Mouse (Mus musculus) forebrain, embryonic 13.5 days (tissue): ENCODE measurements around the gene Ssbp4. TPM values are rescaled to one million over a fixed set of nuclear protein-coding genes. Genes with fewer than 3 reads are reported as not detected.

Source experiments
- ATAC-seq: fragments of 200-750 bp; cut with Nextera tagmentation; 2 replicates; pipeline ENCODE4 v1.8.0; 2017
- H3K27ac ChIP-seq: fragments of 300-500 bp; sonication (generic); 2 replicates; pipeline ENCODE4 v1.5.1; 2015; ENCODE audit warnings: inconsistent platforms, mild to moderate bottlenecking, moderate library complexity
- H3K27me3 ChIP-seq: fragments of 300-500 bp; sonication (generic); 2 replicates; pipeline ENCODE4 v1.6.1; 2015; ENCODE audit warnings: mild to moderate bottlenecking, inconsistent platforms
- H3K36me3 ChIP-seq: fragments of 300-500 bp; sonication (generic); 2 replicates; pipeline ENCODE4 v1.6.1; 2015; ENCODE audit warnings: mild to moderate bottlenecking, inconsistent platforms; ENCODE audit not compliant: poor library complexity, severe bottlenecking
- H3K4me1 ChIP-seq: fragments of 300-500 bp; sonication (generic); 2 replicates; pipeline ENCODE4 v1.6.1; 2015; ENCODE audit warnings: inconsistent platforms
- H3K4me2 ChIP-seq: fragments of 300-500 bp; sonication (generic); 2 replicates; pipeline ENCODE4 v1.6.1; 2015; ENCODE audit warnings: inconsistent platforms, mild to moderate bottlenecking, moderate library complexity
- H3K4me3 ChIP-seq: fragments of 300-500 bp; sonication (generic); 2 replicates; pipeline ENCODE4 v1.5.1; 2015; ENCODE audit warnings: mild to moderate bottlenecking, inconsistent platforms
- H3K9ac ChIP-seq: fragments of 300-500 bp; sonication (generic); 2 replicates; pipeline ENCODE4 v1.6.1; 2015; ENCODE audit warnings: mild to moderate bottlenecking, inconsistent platforms
- H3K9me3 ChIP-seq: fragments of 300-500 bp; sonication (generic); replicated peaks from 2 replicates; pipeline ENCODE4 v1.6.1; 2016; ENCODE audit warnings: inconsistent platforms
- WGBS: fragments of 180-500 bp; shearing (Covaris S2); methylation state at CpG from one replicate; pipeline ENCODE4 v1.1.7; 2015; 5-methylcytosine and 5-hydroxymethylcytosine counted together
- polyA plus RNA-seq: library from polyadenylated mRNA; unstranded; fragments of >200 nt; fragmentation: Nextera tagmentation; extraction: Ambion mirVana; gene quantifications from 2 replicates; pipeline ENCODE4 v1.2.1, GENCODE M21; 2015

Gene Ssbp4
- polyA plus RNA-seq, result 81.9 and 101 TPM in 2 replicates

DNA sequence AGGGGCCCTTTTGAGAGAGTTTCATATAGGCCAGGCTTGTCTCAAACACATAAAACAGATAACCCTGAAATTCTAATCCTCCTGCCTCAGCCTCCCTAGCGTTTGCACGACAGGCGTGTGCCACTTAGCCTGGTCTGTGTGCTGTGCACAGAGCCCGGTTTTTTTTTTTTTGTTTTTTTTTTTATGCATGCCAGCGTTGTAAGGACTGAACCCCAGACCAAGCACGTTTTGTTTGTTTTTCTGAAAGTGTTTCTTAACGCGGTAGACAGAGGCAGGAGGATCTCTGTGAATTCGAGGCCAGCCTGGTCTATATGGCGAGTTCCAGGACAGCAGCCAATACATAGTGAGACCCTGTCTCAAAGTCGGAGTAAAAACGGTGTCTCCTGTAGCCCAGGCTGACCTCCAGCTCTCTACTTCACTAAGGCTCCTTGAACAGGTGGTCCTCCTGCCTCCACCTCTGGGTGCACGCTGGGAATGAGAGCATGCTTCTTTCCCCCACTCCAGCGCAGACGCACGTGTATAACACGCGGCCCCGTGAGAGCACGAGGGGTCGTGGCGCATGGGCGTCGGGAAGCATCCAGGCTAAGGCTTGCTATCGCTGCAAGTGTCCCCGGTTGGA is at the start of gene Ssbp4:
TSS of gene Ssbp4 (minus strand) at position 124 of the 619 bp plus-strand sequence.
- peak within 1 kb of the TSS; percentile 94 for H3K9ac ChIP-seq
- WGBS, result 7% methylated on average over 26 of the region's 26 CpGs
- ATAC-seq, result peak; percentile 1; the same call in 1 of the 2 replicates
- H3K9me3 ChIP-seq, result no peaks in the 10 kb centered on the region
- peaks cover 68% of the 10 kb centered on the region for H3K4me1 ChIP-seq
- H3K36me3 ChIP-seq, result no peaks in the 10 kb centered on the region
- peak within 1 kb of the TSS; percentile 84 for H3K4me3 ChIP-seq
- H3K27ac ChIP-seq, result peak within 1 kb of the TSS; percentile 73
- H3K27me3 ChIP-seq, result peaks cover 9% of the 10 kb centered on the region; the same call in 1 of the 2 replicates
- H3K4me2 ChIP-seq, result peak within 1 kb of the TSS; percentile 88

GRCm38 (mm10) chr8:70657739-70658138 is 49.1 kb upstream of the Ssbp4 start:
- H3K4me3 ChIP-seq, result peak overlapping the region; percentile 76
- H3K4me1 ChIP-seq, result peaks cover 53% of the 10 kb centered on the region
- 82% methylated on average over 2 of the region's 2 CpGs for WGBS

DNA sequence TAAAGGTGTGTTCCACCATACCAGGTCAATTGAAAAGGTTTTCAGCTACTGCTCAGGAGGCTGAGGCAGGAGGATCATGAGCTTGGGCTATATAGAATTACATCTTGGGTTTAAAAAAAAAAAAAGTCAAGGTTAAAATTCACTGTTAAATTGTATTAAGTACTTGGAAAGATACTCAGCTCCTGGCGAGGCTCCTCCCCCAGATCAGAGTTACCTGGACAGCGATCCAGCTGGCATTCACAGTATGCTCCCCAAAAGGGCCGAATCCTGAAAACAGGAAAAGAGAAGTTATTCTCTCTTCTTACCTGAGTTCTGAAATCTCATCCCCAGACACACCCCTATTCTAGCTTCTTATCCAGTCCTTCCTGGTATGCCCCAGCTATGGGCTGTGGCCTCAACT is 48.5 kb upstream of the Ssbp4 start:
- Histone ChIP-seq H3K9me3 (no peaks in the 10 kb centered on the region), H3K27me3 (no peaks in the 10 kb centered on the region), H3K4me2 (peak overlapping the region; percentile 87), H3K4me1 (peaks cover 53% of the 10 kb centered on the region), H3K36me3 (peaks cover 22% of the 10 kb centered on the region), H3K27ac (peak overlapping the region; percentile 96), H3K4me3 (no peak overlapping the region), H3K9ac (peak overlapping the region; percentile 60)
- 90% methylated on average over 3 of the region's 3 CpGs for WGBS
- ATAC-seq, result no peak

More at GRCm38 (mm10) chr8:70657739-70658138, 49.1 kb upstream of the Ssbp4 start:
- Histone ChIP-seq H3K27me3 (no peaks in the 10 kb centered on the region), H3K9ac (0 out of 2 replicates have a peak overlapping the region, but pooled peaks have one; percentile 4), H3K4me2 (peak overlapping the region; percentile 87), H3K36me3 (peaks cover 17% of the 10 kb centered on the region), H3K27ac (peak overlapping the region; percentile 96), H3K9me3 (no peaks in the 10 kb centered on the region)
- ATAC-seq, result no peak

GRCm38 (mm10) chr8:70656193-70656790 is 47.6 kb upstream of the Ssbp4 start:
- H3K4me2 ChIP-seq, result peak overlapping the region; percentile 87
- H3K36me3 ChIP-seq, result peaks cover 30% of the 10 kb centered on the region
- H3K9ac ChIP-seq, result peak overlapping the region; percentile 60
- no peaks in the 10 kb centered on the region for H3K9me3 ChIP-seq
- peaks cover 53% of the 10 kb centered on the region for H3K4me1 ChIP-seq
- ATAC-seq, result peak; percentile 10; the same call in 1 of the 2 replicates
- peak overlapping the region; percentile 12; the same call in 1 of the 2 replicates for H3K4me3 ChIP-seq
- peak overlapping the region; percentile 96 for H3K27ac ChIP-seq
- no peaks in the 10 kb centered on the region for H3K27me3 ChIP-seq
- whole genome bisulfite sequencing, result 9% methylated on average over 13 of the region's 13 CpGs

GRCm38 (mm10) chr8:70655469-70655868 is 46.8 kb upstream of the Ssbp4 start:
- no peak for ATAC-seq
- Histone ChIP-seq H3K36me3 (peaks cover 38% of the 10 kb centered on the region), H3K27ac (peak overlapping the region; percentile 96), H3K4me2 (no peak overlapping the region), H3K4me3 (no peak overlapping the region), H3K9me3 (no peaks in the 10 kb centered on the region), H3K9ac (peak overlapping the region; percentile 60; the same call in 1 of the 2 replicates), H3K4me1 (peaks cover 52% of the 10 kb centered on the region), H3K27me3 (no peaks in the 10 kb centered on the region)
- WGBS, result 3% methylated on average over 2 of the region's 2 CpGs

- no peak overlapping the region for H3K27ac ChIP-seq
- no peaks in the 10 kb centered on the region for H3K27me3 ChIP-seq
- H3K36me3 ChIP-seq, result peaks cover 50% of the 10 kb centered on the region
- H3K9ac ChIP-seq, result no peak overlapping the region
- H3K9me3 ChIP-seq, result no peaks in the 10 kb centered on the region
- no peak for ATAC-seq
- H3K4me3 ChIP-seq, result no peak overlapping the region
- peaks cover 56% of the 10 kb centered on the region for H3K4me1 ChIP-seq
- H3K4me2 ChIP-seq, result no peak overlapping the region
- 84% methylated on average over 1 of the region's 1 CpGs for WGBS
These were observed 45.4 kb upstream of the Ssbp4 start for GRCm38 (mm10) chr8:70654121-70654520.

DNA sequence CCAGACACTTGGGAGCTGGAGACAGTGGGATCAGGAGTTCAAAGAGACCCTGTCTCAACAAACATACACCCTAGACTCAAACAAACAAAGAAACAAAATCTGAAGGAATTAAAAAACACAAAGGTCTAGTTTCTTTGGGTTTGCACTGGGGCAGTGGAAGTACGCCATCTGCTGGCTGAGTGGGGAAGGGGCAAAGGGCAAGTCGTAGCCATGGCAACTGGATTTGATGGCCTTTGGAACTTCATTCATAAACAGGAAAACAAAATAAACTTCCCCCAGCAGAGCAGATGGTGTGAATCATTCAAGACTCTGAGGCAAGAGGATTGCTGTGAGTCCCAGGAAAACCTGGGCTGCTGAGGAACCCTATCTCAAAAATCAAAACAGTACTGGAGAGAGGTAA is 44.6 kb upstream of the Ssbp4 start:
- H3K4me1 ChIP-seq, result peaks cover 56% of the 10 kb centered on the region
- no peak for ATAC-seq
- H3K27me3 ChIP-seq, result no peaks in the 10 kb centered on the region
- H3K27ac ChIP-seq, result no peak overlapping the region
- no peak overlapping the region for H3K4me3 ChIP-seq
- H3K9ac ChIP-seq, result no peak overlapping the region
- H3K36me3 ChIP-seq, result peaks cover 54% of the 10 kb centered on the region
- no peak overlapping the region for H3K4me2 ChIP-seq
- no peaks in the 10 kb centered on the region for H3K9me3 ChIP-seq
- 75% methylated on average over 2 of the region's 2 CpGs for WGBS

- no peak overlapping the region for H3K27ac ChIP-seq
- peaks cover 40% of the 10 kb centered on the region for H3K4me1 ChIP-seq
- H3K36me3 ChIP-seq, result peaks cover 50% of the 10 kb centered on the region
- no peak overlapping the region for H3K9ac ChIP-seq
- WGBS, result 94% methylated on average over 17 of the region's 17 CpGs
- H3K4me2 ChIP-seq, result no peak overlapping the region
- H3K27me3 ChIP-seq, result no peaks in the 10 kb centered on the region
- no peak for ATAC-seq
- no peaks in the 10 kb centered on the region for H3K9me3 ChIP-seq
- H3K4me3 ChIP-seq, result no peak overlapping the region
These were observed 41.7 kb upstream of the Ssbp4 start for GRCm38 (mm10) chr8:70650351-70650750.

DNA sequence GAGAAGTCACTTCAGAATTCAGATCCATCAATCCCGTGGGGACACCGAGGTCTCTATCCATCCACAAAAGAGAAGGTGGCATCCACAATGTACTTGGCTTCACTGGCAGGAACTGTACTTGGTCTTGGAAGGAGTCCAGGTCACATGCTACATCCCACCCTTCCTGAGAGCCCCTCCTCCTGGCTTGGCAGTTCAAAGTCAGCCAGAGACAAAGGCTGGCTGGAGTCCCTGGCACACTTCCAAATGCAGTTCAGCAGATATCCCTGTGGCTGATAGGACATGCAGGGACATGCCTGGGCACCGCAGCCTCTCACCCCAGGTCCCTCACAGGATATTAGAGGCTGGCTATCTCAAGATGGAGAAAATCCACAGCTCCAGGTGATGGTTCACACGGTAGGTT is 40.7 kb upstream of the Ssbp4 start:
- H3K27ac ChIP-seq, result peak overlapping the region; percentile 68
- WGBS, result 51% methylated on average over 4 of the region's 4 CpGs
- peaks cover 35% of the 10 kb centered on the region for H3K4me1 ChIP-seq
- no peak overlapping the region for H3K4me3 ChIP-seq
- peak; percentile 60 for ATAC-seq
- no peak overlapping the region for H3K9ac ChIP-seq
- peaks cover 41% of the 10 kb centered on the region for H3K36me3 ChIP-seq
- H3K27me3 ChIP-seq, result no peaks in the 10 kb centered on the region
- H3K4me2 ChIP-seq, result no peak overlapping the region
- H3K9me3 ChIP-seq, result no peaks in the 10 kb centered on the region

DNA sequence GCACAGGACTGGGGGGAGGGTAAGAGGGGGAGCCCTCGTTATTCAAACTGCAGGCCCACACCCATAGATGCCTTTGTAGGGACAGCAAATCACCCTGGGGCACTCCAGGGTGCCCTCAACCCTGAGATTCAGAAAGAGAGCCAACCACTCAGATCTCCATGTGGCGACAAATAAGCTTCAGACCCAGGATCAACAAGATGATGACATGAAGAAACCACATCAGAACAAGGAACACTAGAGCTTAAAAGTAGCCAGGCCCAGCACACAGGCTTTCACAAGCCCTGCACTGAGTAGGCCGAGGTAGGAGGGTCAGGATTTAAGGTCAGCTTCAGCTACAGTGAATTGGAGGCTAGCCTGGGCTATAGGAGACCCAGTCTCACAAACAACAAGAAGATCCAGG is 40.2 kb upstream of the Ssbp4 start:
- Histone ChIP-seq H3K4me3 (no peak overlapping the region), H3K36me3 (peaks cover 41% of the 10 kb centered on the region), H3K4me2 (no peak overlapping the region), H3K9me3 (no peaks in the 10 kb centered on the region), H3K27me3 (no peaks in the 10 kb centered on the region), H3K27ac (peak overlapping the region; percentile 68), H3K9ac (no peak overlapping the region), H3K4me1 (peaks cover 35% of the 10 kb centered on the region)
- WGBS, result 53% methylated on average over 3 of the region's 3 CpGs
- 0 out of 2 replicates have a peak, but pooled peaks have one; percentile 11 for ATAC-seq

DNA sequence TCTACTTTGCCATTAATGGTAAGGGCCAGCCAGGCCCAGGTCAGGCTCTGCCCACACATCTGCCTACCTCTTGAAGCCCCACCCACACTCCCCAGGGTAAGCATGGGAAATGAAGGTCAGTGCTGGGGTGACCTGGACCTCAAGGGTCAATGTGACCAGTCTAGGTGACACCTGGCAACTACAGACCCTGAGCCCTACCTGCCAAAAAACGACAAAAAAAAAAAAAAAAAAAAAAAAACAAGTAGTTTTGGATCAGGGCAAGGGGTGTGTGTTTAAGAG is 39.4 kb upstream of the Ssbp4 start:
- no peaks in the 10 kb centered on the region for H3K9me3 ChIP-seq
- no peak overlapping the region for H3K4me2 ChIP-seq
- H3K36me3 ChIP-seq, result peaks cover 38% of the 10 kb centered on the region
- H3K4me1 ChIP-seq, result peaks cover 35% of the 10 kb centered on the region
- H3K27me3 ChIP-seq, result no peaks in the 10 kb centered on the region
- H3K9ac ChIP-seq, result no peak overlapping the region
- H3K4me3 ChIP-seq, result no peak overlapping the region
- 33% methylated on average over 1 of the region's 1 CpGs for WGBS
- ATAC-seq, result no peak
- H3K27ac ChIP-seq, result no peak overlapping the region

GRCm38 (mm10) chr8:70647343-70648163 is 38.9 kb upstream of the Ssbp4 start:
- no peaks in the 10 kb centered on the region for H3K9me3 ChIP-seq
- H3K36me3 ChIP-seq, result peaks cover 36% of the 10 kb centered on the region
- no peak overlapping the region; the same call in 1 of the 2 replicates for H3K9ac ChIP-seq
- no peaks in the 10 kb centered on the region for H3K27me3 ChIP-seq
- WGBS, result 71% methylated on average over 8 of the region's 8 CpGs
- no peak for ATAC-seq
- no peak overlapping the region for H3K27ac ChIP-seq
- H3K4me2 ChIP-seq, result no peak overlapping the region
- H3K4me3 ChIP-seq, result no peak overlapping the region
- H3K4me1 ChIP-seq, result peaks cover 35% of the 10 kb centered on the region
